Mouse (Mus musculus): ENCODE results near the gene Mum1. TPM values are rescaled to one million over a fixed set of nuclear protein-coding genes. Genes with fewer than 3 reads are reported as not detected.

Gene Mum1
- polyA plus RNA-seq, 1 experiment from 2014 or later, result 61.3 TPM

- Histone ChIP-seq H3K27ac (ENCODE audit: low read depth) (no peak overlapping the region), H3K9ac (ENCODE audit: low read length) (no peak overlapping the region), H3K4me1 (replicated peaks; ENCODE audit: control insufficient read depth, insufficient read depth, low read length) (no peaks in the 10 kb centered on the region), H3K27me3 (replicated peaks; ENCODE audit: control insufficient read depth, insufficient read depth, low read length) (no peaks in the 10 kb centered on the region), H3K9me3 (ENCODE audit: control insufficient read depth, low read length) (no peaks in the 10 kb centered on the region), H3K4me2 (ENCODE audit: low read length) (no peak overlapping the region), H3K4me3 (ENCODE audit: low read depth, low read length) (no peak overlapping the region), H3K36me3 (ENCODE audit: control insufficient read depth, insufficient read depth, low read length) (peaks cover 96% of the 10 kb centered on the region)
- no peak for DNase-seq (ENCODE audit: low spot score)
- WGBS, result 92% methylated on average over 12 of the region's 12 CpGs
- ATAC-seq (replicated peaks; ENCODE audit: low FRiP score, low TSS enrichment, low read depth), result no peak
These were observed 53.0 kb downstream of the Mum1 start for GRCm38 (mm10) chr10:80279273-80279672.

DNA sequence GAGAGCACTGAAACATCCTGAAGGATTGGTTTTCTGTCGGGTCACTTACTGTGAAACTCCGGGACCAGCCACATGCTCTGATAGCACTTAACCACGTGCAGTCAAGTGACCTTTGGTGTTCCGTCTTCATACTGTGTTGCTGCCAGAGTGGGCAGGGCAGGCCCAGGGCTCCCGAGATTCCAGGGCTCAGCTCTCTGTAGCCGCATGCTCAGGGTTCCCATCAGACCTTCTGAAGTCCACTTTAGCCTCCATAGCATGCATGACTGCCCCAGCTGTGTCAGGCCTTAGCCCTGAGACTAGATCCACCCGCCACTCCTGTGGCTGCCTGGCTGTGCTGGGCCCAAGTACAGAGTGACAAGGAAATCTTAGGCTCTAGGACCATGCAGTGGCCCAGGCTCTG, 55.1 kb downstream of the Mum1 start:
- no peak overlapping the region for H3K27ac ChIP-seq (ENCODE audit: low read depth)
- no peak for DNase-seq (ENCODE audit: low spot score)
- peaks cover 97% of the 10 kb centered on the region for H3K36me3 ChIP-seq (ENCODE audit: control insufficient read depth, insufficient read depth, low read length)
- no peak overlapping the region for H3K9ac ChIP-seq (ENCODE audit: low read length)
- H3K9me3 ChIP-seq (ENCODE audit: control insufficient read depth, low read length), result no peaks in the 10 kb centered on the region
- no peak for ATAC-seq (replicated peaks; ENCODE audit: low FRiP score, low TSS enrichment, low read depth)
- no peak overlapping the region for H3K4me2 ChIP-seq (ENCODE audit: low read length)
- no peaks in the 10 kb centered on the region for H3K4me1 ChIP-seq (replicated peaks; ENCODE audit: control insufficient read depth, insufficient read depth, low read length)
- 86% methylated on average over 7 of the region's 7 CpGs for WGBS
- H3K27me3 ChIP-seq (replicated peaks; ENCODE audit: control insufficient read depth, insufficient read depth, low read length), result no peaks in the 10 kb centered on the region
- H3K4me3 ChIP-seq (ENCODE audit: low read depth, low read length), result no peak overlapping the region

- H3K27ac ChIP-seq (ENCODE audit: low read depth), result no peak overlapping the region
- no peak overlapping the region for H3K9ac ChIP-seq (ENCODE audit: low read length)
- DNase-seq (ENCODE audit: low spot score), result no peak
These were observed 55.7 kb downstream of the Mum1 start for GRCm38 (mm10) chr10:80281921-80282371.

DNA sequence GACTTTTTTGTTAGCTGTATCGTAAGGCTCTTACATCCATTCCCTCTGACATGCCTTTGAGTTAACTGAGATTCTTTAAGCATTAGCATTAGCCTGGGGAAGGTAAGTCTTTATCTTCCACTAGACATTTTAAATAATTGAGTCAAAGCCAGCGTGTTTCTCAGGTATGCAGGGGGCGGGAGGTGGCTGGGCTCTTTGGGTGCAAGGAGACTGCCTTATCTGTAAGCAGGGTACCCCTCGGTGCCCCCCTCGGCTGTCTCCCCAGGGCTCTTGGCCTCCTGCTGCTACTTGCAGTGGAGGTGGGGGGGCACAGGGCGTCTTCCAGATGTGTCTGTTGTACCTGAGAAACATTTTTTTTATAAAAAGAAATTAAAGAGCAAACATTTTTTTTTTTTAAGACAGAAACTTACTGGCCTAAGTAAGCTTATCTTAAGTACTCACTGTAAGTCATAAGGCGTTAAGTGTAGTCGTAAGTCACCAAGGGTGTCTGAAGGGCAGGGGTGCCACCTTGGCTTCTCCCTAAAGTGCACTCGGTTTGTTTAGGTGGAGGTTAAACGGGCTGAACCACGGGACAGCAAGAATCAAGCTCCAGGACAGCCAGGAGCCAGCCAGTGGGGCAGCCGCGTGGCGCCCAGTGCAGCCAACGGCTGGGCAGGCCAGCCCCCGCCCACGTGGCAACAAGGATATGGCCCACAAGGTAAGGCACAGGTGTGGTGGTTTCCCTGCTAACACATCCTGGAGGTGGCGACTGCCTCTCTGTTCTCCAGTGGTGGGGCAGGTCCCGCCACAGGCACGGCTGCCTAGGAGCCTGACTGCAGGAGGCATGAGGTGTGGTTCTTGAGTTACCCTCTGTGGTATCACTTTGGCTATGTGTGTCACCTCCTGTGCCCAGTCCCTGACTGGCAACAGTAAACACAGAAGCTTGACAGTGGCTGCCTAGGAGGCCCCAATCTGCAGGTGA, 56.5 kb downstream of the Mum1 start:
- 86% methylated on average over 20 of the region's 20 CpGs for WGBS
- Histone ChIP-seq H3K9me3 (ENCODE audit: control insufficient read depth, low read length) (no peaks in the 10 kb centered on the region), H3K27me3 (replicated peaks; ENCODE audit: control insufficient read depth, insufficient read depth, low read length) (no peaks in the 10 kb centered on the region), H3K4me1 (replicated peaks; ENCODE audit: control insufficient read depth, insufficient read depth, low read length) (no peaks in the 10 kb centered on the region), H3K9ac (ENCODE audit: low read length) (no peak overlapping the region), H3K27ac (ENCODE audit: low read depth) (no peak overlapping the region), H3K4me2 (ENCODE audit: low read length) (no peak overlapping the region), H3K36me3 (ENCODE audit: control insufficient read depth, insufficient read depth, low read length) (peaks cover 97% of the 10 kb centered on the region), H3K4me3 (ENCODE audit: low read depth, low read length) (no peak overlapping the region)
- no peak for DNase-seq (ENCODE audit: low spot score)
- ATAC-seq (replicated peaks; ENCODE audit: low FRiP score, low TSS enrichment, low read depth), result no peak

More at GRCm38 (mm10) chr10:80281921-80282371, 55.7 kb downstream of the Mum1 start:
- Histone ChIP-seq H3K27me3 (replicated peaks; ENCODE audit: control insufficient read depth, insufficient read depth, low read length) (no peaks in the 10 kb centered on the region), H3K4me2 (ENCODE audit: low read length) (no peak overlapping the region), H3K4me3 (ENCODE audit: low read depth, low read length) (no peak overlapping the region), H3K36me3 (ENCODE audit: control insufficient read depth, insufficient read depth, low read length) (peaks cover 97% of the 10 kb centered on the region), H3K9me3 (ENCODE audit: control insufficient read depth, low read length) (no peaks in the 10 kb centered on the region), H3K4me1 (replicated peaks; ENCODE audit: control insufficient read depth, insufficient read depth, low read length) (no peaks in the 10 kb centered on the region)
- 81% methylated on average over 8 of the region's 8 CpGs for WGBS
- ATAC-seq (replicated peaks; ENCODE audit: low FRiP score, low TSS enrichment, low read depth), result no peak

- DNase-seq (ENCODE audit: low spot score), result no peak
- Histone ChIP-seq H3K9me3 (ENCODE audit: control insufficient read depth, low read length) (no peaks in the 10 kb centered on the region), H3K4me3 (ENCODE audit: low read depth, low read length) (no peak overlapping the region), H3K27ac (ENCODE audit: low read depth) (no peak overlapping the region), H3K27me3 (replicated peaks; ENCODE audit: control insufficient read depth, insufficient read depth, low read length) (no peaks in the 10 kb centered on the region), H3K36me3 (ENCODE audit: control insufficient read depth, insufficient read depth, low read length) (peaks cover 86% of the 10 kb centered on the region), H3K4me2 (ENCODE audit: low read length) (no peak overlapping the region), H3K9ac (ENCODE audit: low read length) (no peak overlapping the region), H3K4me1 (replicated peaks; ENCODE audit: control insufficient read depth, insufficient read depth, low read length) (no peaks in the 10 kb centered on the region)
- no peak for ATAC-seq (replicated peaks; ENCODE audit: low FRiP score, low TSS enrichment, low read depth)
- WGBS, result 80% methylated on average over 15 of the region's 15 CpGs
These were observed 59.2 kb downstream of the Mum1 start for GRCm38 (mm10) chr10:80285222-80286070.

DNA sequence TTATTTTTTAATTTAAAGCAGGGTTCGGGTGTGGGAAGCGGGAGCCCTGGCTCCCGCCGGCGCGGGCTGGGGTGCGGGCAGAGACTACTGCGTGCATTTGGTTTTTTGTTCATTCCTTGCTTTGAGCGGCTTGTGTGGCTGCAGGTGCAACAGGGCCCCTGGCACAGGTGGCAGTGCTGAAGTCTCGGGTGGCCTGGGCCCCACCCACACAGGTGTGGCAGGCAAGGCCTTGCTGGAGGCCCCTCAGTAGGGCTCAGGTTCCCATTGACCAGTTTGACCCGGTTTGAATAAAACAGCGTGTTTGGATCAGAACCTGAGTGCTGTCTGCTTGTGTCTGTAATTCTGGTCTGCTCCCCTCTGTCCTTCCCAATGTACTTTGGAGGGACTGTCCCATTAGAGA, 61.9 kb downstream of the Mum1 start:
- H3K36me3 ChIP-seq (ENCODE audit: control insufficient read depth, insufficient read depth, low read length), result peaks cover 63% of the 10 kb centered on the region

DNA sequence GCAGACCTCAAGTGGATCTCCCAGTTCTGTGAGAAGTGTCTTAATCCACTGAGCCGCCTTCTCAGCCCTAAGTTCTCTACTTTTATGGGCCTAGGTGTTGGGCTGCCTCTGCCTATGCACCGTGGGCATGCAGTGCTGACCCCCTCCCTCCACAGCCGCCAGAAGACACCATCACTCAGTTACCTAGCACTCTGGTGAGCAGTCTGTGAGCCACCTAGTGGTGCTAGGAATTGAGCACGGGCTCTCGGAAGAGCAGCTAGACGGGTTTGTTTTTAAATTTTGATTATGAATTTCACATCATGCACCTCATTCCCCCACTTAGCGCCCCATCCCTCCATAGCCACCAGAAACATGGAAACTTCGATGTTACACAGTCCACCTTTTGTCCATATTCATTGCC, 62.4 kb downstream of the Mum1 start:
- WGBS, result 64% methylated on average over 8 of the region's 8 CpGs
- no peak overlapping the region for H3K27ac ChIP-seq (ENCODE audit: low read depth)
- H3K4me1 ChIP-seq (replicated peaks; ENCODE audit: control insufficient read depth, insufficient read depth, low read length), result peaks cover 9% of the 10 kb centered on the region; the same call in 1 of the 2 replicates
- peaks cover 63% of the 10 kb centered on the region for H3K36me3 ChIP-seq (ENCODE audit: control insufficient read depth, insufficient read depth, low read length)
- DNase-seq (ENCODE audit: low spot score), result no peak
- ATAC-seq (replicated peaks; ENCODE audit: low FRiP score, low TSS enrichment, low read depth), result no peak
- H3K27me3 ChIP-seq (replicated peaks; ENCODE audit: control insufficient read depth, insufficient read depth, low read length), result no peaks in the 10 kb centered on the region
- H3K9ac ChIP-seq (ENCODE audit: low read length), result no peak overlapping the region
- H3K4me2 ChIP-seq (ENCODE audit: low read length), result no peak overlapping the region
- no peaks in the 10 kb centered on the region for H3K9me3 ChIP-seq (ENCODE audit: control insufficient read depth, low read length)
- H3K4me3 ChIP-seq (ENCODE audit: low read depth, low read length), result no peak overlapping the region

More for the DNA sequence above, 61.9 kb downstream of the Mum1 start:
- WGBS, result 93% methylated on average over 12 of the region's 12 CpGs
- no peak overlapping the region for H3K4me3 ChIP-seq (ENCODE audit: low read depth, low read length)
- no peak overlapping the region for H3K9ac ChIP-seq (ENCODE audit: low read length)
- no peak overlapping the region for H3K27ac ChIP-seq (ENCODE audit: low read depth)
- no peak for ATAC-seq (replicated peaks; ENCODE audit: low FRiP score, low TSS enrichment, low read depth)
- H3K9me3 ChIP-seq (ENCODE audit: control insufficient read depth, low read length), result no peaks in the 10 kb centered on the region
- H3K4me2 ChIP-seq (ENCODE audit: low read length), result no peak overlapping the region
- peaks cover 3% of the 10 kb centered on the region; the same call in 1 of the 2 replicates for H3K4me1 ChIP-seq (replicated peaks; ENCODE audit: control insufficient read depth, insufficient read depth, low read length)
- H3K27me3 ChIP-seq (replicated peaks; ENCODE audit: control insufficient read depth, insufficient read depth, low read length), result no peaks in the 10 kb centered on the region
- no peak for DNase-seq (ENCODE audit: low spot score)

DNA sequence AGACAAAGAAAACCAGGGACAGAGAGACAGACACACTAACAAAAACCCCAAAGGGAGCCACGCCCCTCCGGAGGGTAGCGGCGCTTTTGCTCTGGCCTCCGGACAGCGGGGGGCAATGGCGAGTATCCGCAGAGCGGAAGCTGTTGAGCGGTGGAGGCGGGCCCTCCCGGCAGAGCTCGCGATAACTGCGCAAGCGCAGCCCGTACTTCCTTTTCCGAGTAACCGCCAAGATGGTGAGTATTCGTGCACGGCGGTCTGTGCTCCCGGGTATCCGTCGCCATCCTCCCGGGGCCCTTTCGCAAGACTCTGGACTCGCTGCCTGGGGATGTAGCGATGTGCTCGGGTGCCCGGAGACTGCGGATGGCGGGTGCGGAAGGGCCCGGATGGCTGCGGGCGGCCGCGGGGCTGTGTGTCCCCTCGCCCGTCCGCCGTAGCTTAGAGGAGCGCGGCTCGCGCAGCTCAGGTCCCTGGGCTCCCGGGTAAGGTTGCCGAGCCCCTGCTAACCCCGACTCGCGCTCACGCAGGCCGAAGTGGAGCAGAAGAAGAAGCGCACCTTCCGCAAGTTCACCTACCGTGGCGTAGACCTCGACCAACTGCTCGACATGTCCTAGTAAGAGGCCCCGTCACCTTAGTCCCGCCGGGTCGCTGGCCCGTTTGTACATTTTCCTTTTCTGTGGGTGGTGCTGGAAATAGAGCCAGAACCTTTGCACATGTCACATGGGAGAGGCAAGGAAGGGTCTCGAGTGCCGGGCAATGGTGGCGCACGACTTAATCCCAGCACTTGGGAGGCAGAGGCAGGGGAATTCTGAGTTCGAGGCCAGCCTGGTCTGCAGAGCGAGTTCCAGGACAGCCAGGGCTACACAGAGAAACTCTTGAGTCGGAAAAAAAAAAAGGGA, 66.3 kb downstream of the Mum1 start, which contains the start of gene Rps15:
Gene Rps15, plus strand, starts transcription at position 203 of the 896 bp plus-strand sequence.
- H3K4me3 ChIP-seq (ENCODE audit: low read depth, low read length), result peak within 1 kb of the TSS; percentile 96
- peaks cover 18% of the 10 kb centered on the region for H3K4me1 ChIP-seq (replicated peaks; ENCODE audit: control insufficient read depth, insufficient read depth, low read length)
- WGBS, result under 1% methylated on average over 72 of the region's 72 CpGs
- DNase-seq (ENCODE audit: low spot score), result peak; percentile 96
- H3K4me2 ChIP-seq (ENCODE audit: low read length), result peak within 1 kb of the TSS; percentile 92
- peaks cover 40% of the 10 kb centered on the region for H3K36me3 ChIP-seq (ENCODE audit: control insufficient read depth, insufficient read depth, low read length)
- H3K9ac ChIP-seq (ENCODE audit: low read length), result peak within 1 kb of the TSS; percentile 99
- no peaks in the 10 kb centered on the region for H3K9me3 ChIP-seq (ENCODE audit: control insufficient read depth, low read length)
- peaks cover 7% of the 10 kb centered on the region for H3K27me3 ChIP-seq (replicated peaks; ENCODE audit: control insufficient read depth, insufficient read depth, low read length)
- peak; percentile 78 for ATAC-seq (replicated peaks; ENCODE audit: low FRiP score, low TSS enrichment, low read depth)
- peak within 1 kb of the TSS; percentile 91 for H3K27ac ChIP-seq (ENCODE audit: low read depth)
